Mouse (Mus musculus) megakaryocyte, embryonic 14.5 days (primary cell): ENCODE measurements around the gene Zdhhc14.

Source experiments
- FLI1 ChIP-seq: IDR thresholded peaks from 2 replicates; pipeline ENCODE4 v1.6.1; 2012; ENCODE audit warnings: low read length, inconsistent platforms, mixed read lengths
- GATA1 ChIP-seq: IDR thresholded peaks from 3 replicates; pipeline ENCODE4 v1.6.1; 2012; ENCODE audit warnings: mixed read lengths, low read length, inconsistent platforms, borderline replicate concordance

GRCm38 (mm10) chr17:5794276-5794675, 301.9 kb downstream of the Zdhhc14 start:
- no peak for TF ChIP-seq FLI1
- TF ChIP-seq GATA1, result no peak
